Mouse (Mus musculus) neutrophil, adult 5-6 weeks (primary cell): ENCODE data around the gene Timm8a2. TPM values are rescaled to one million over a fixed set of nuclear protein-coding genes. Genes with fewer than 3 reads are reported as not detected.

Source experiments
- ATAC-seq: fragments of 151-379, 151-347 bp; 2 replicates; pipeline ENCODE4 v1.8.0; 2017; ENCODE audit warnings: mild to moderate bottlenecking, moderate TSS enrichment; ENCODE audit not compliant: insufficient number of reproducible peaks, poor library complexity, low FRiP score, severe bottlenecking; ENCODE audit errors: extremely low read depth
- total RNA-seq: library from RNA; stranded (forward); fragments of 200-1000 nt; gene quantifications from 2 replicates; pipeline ENCODE4 v1.2.3, GENCODE M21; 2017

Timm8a2 gene
- total RNA-seq: 1.2 and 2.7 TPM in 2 replicates

DNA sequence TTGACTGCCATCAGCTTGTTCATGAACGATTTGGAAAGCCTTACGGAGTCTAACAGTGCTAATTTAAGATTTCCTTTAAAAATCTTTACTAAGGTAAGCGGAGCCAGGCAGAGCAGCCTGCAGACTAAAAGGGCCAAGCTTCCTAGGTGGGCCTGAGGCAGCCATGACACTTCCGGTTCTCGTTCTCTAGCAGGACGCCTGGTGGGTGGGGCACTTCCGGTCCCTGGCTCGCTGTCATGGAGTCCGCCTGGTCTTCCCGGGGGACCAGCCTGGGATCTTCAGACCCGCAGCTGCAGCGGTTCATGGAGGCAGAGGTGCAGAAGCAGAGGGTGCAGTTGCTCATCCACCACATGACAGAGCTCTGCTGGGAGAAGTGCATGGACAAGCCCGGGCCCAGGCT is at the start of gene Timm8a2:
Gene Timm8a2 (plus strand): TSS at position 224 of the 400 bp plus-strand sequence.
- no peak for ATAC-seq

DNA sequence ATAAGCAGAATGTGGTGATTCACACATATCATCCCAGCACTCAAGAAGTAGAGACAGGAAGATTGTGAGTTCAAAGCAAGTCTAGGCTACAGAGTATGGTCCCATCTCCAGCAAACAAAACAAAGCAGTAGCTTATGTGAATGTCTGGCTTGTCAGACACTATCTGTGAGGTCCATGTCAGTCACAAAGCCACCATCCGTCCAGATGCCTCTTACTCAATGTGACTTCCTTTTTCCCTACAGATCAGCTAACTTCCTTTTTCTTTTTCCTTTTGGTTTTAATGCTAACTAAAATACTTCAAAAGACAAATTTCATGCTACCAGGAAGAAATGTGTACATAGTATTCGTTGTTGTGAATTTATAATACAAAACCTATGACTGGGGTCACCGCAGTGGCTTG is 49.0 kb upstream of the Timm8a2 start:
- peak; percentile 58 for ATAC-seq

DNA sequence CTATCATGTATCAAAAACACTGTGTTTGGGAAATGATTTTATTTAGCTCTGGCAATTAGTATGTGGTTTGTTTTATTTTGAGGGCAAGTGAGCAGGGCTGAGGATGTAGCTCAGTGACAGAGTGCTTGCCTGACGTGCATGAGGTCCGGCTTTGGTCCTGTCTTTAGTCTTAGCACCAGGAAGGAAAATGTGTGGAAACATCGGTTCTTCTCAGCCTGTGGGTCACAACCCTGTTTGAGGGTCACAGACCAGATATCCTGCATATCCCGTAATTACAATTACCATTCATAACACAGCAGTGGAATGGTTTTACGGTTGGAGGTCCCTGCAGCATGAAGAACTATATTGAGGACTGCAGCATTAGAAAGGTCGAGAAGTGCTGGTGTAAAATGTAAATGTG is 48.4 kb upstream of the Timm8a2 start:
- ATAC-seq: no peak

DNA sequence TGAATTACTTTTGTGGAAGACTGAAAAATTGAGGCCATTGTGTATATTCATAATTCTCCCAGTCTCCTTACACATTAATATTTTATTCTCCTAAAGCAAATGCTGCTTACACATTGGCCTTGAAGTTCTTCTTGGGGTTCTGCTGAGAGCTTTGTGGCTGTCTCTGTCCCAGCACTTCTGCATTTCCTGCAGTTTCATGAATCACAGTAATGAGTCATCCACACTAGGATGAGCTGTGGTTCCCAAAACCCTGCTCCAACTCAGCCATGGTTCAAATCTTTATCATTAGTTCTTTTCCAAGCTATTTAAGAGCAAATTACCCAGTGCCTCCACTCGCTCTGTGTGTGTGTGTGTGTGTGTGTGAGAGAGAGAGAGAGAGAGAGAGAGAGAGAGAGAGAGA is 47.2 kb upstream of the Timm8a2 start:
- peak; percentile 71 for ATAC-seq

DNA sequence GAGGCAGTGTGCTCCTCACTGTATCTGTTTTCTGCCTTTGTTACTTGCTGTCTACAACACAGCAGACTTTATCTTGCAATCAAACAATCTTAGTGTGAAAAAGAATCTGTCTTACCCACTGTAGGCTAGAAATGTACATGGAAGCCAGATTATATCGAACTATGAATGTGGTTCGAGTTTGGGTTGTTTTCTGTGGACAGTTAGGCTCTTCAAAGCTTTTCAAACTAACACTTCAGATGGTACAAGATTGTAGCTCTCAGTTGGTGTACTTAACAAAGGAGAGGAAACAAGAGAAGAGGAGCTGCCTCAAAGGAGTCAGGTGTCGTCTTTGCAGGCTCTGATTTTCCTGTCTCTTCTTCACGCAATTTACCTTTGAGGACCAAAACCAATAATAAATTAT is 46.8 kb upstream of the Timm8a2 start:
- ATAC-seq: no peak

DNA sequence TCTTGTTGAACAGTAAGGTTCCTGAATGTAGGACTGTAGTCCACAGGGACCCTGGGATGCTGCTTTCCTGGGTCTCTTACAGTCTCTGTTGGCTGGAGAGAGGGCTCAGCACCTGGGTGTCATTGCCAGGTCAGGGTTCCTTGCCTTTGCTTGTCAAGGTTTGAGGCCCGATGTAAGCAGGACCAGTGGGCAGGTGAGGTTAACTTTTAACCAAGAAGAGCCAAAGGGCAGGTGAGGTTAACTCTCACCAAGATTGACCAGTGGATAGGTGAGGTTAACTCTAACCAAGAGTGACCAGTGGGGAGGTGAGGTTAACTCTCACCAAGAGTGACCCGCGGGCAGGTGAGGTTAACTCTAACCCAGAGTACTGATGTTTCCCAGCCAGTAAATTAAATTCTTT is 45.1 kb upstream of the Timm8a2 start:
- no peak for ATAC-seq

DNA sequence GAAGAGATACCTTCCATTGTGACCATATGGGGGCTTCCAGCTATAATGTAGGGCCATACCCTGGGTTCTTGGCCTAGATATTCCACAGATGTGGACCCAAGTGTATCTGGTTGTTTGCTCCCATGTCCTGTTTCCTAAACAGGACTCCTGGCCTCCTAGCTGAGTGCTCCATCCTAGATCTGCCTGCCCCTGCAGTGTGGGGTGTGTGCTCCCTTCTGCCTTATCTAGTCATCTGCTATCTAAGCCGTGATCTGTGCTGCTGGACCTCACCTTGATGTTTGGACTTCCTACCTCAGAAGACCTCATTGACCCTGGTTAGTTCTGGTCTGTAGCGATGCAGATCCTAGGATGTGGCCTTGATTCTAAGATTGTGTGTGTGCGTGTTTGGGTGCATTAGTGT is 44.6 kb upstream of the Timm8a2 start:
- ATAC-seq: no peak

DNA sequence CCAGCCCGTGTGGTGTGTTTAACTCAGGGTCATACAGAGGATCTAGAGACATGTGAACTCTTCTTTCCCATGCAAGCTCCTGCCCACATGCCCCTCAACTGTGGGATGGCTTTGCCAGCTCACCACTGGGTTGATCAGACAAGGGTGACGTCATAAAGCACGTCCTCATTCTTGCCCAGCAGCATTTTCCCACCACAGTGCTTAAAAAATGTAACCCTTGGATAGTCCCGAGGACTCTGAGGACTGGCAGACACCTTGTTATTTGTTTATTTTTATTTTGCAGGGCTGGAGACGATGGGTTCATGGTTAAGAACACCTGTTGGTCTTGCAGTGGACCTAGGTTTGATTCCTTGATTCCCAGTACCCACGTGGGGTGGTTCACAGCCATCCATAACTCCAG is 43.6 kb upstream of the Timm8a2 start:
- no peak for ATAC-seq

DNA sequence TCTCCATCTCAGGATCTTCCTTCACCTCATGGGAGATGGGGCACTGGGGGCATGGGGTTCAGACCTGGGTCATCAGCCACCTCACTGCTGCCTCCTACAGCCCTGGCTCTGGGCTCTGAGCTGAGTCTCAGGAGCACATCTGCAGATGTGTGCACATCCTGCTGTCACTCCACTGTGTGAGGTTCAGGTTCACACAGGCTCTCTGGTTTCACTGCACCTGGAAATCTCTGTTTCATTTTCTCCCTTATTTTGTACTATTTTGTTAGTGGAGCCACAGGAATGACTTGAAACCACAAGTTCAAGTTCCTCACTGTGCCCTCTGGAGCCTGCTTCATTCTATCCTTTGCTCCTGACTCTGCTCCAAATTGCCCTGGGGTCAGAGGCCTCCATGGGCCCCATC is 42.6 kb upstream of the Timm8a2 start:
- no peak for ATAC-seq

DNA sequence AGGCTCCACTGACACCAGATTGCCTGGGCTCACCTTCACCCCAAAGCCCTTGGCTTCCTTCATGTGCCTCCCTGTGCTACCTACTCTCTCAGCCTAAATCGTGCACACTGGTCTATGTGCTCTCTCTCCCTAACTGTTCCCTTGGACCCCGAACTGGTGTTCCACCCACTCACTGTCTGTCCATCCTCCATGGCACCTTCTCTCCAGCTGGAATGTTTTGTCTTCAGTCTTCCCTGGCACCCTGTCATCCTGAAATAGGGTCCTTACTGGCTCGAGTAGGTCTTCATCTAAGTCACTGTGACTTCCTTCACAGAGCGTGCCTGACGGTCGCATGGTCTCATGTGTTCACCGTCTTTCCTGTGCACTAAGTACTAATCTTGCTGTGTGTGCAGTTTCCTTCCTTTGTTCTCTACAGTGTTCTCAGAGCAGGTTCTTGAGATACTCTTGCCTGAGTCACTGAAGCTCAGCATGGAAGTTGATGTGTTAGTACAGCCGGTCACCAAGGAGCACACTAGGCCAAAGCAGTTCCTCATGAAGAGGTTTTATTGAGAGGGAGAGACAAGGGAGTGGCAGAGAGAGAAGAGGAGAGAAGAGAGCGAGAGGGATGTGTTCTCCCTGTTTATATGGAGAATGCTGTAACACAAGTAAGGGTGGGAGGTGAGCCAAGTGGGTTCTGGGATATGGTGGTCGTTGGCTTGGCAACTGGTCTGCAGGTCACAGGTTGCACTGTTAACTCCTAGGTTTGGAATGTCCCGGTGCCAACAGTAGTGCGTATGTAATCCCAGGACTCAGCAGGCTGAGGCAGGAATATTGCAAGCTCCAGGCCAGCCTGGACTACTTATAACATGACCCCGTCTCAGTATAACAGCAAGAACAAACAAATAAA is 41.8 kb upstream of the Timm8a2 start:
- no peak for ATAC-seq

DNA sequence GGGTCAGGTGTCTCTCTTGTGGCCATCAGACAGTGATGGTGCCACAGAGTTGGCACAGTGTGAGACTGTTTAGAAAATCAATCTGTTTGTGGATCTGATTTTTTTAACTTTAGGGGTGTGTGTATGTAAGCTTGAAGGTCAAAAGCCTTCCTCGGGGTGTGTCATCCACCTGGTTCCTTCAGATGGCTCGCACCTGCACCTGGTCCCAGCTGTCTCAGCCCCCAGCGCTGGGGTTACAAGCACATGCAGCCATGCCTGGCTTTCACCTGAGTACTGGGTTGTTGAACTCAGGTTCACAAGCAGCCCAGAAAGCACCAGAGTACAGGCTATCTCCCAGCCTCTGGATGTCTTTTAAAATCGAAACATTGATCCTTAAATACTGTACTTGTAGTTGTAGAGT is 40.9 kb upstream of the Timm8a2 start:
- no peak for ATAC-seq

DNA sequence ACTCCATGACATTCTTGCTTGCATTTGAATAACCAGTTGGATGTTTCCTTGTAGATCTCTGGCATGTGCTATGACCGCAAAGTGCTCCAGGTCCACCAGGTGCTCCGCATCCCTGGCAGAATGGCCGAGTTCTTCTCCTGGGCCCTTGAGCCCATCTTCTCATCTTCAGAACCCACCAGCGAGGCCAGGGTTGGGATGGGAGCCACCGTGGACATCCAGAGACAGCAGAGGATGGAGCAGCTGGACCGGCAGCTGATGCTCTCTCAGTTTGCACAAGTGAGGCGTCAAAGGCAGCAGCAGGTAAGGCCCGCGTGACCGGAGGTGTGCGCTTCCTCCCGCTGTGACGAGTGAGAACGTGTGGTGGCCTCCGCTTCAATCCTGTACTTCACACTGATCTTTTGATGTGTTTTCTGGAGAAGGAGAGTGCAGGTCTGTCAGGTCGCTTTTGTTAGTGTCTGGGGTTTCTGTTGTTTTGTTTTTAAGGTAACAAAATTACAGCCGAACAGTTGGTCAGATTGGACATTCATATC is 40.2 kb upstream of the Timm8a2 start:
- no peak for ATAC-seq

DNA sequence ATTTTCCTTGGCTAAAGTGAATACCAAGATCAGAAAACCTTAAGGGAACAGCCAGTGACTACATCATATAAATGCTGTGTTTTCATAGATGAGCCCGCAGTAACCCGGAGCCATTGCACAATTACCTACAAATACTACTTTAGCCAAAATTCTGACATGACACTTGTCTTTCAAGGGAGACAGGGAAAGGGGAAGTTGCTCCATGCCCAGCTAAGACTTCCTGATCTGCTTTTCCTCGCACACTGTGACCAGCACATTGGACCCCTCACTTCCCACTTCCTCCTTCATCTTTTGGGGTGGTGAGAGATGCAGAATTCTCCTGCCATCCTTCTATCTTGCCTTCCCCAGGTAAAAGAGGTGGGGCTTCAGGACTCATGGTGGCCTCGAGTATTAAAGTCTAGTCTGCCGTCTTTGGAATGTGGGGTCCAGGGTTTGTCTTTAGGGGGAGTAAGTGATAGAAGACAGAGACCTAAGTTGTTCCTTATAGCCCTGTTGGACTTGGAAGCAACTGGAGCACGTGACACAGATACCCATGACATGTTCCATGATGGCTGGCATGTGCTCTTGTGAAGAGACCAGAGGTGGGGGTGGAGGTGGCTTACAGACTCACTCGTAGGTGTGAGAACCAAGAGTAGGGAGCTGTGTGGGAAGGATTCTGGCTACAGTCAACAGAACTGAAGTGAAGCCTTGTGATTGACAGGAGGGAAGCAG is 39.5 kb upstream of the Timm8a2 start:
- ATAC-seq: peak; percentile 50; the same call in 1 of the 2 replicates

DNA sequence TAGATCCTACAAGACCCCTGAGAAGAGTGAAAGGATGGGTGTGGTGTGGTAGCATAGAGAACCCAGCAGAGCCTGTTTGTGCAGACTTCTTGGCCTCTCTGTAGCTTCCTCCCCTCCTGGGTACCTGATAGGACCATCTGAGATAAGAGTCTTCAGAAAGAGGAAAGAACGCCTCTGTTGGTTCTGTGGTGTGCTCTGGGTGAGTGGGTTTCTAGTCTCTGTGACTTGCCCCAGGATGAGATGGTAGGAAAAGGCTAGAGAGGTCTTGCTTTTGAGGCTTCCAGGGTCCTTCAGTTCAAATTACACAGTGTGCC is 39.0 kb upstream of the Timm8a2 start:
- ATAC-seq: peak; percentile 51; the same call in 1 of the 2 replicates

DNA sequence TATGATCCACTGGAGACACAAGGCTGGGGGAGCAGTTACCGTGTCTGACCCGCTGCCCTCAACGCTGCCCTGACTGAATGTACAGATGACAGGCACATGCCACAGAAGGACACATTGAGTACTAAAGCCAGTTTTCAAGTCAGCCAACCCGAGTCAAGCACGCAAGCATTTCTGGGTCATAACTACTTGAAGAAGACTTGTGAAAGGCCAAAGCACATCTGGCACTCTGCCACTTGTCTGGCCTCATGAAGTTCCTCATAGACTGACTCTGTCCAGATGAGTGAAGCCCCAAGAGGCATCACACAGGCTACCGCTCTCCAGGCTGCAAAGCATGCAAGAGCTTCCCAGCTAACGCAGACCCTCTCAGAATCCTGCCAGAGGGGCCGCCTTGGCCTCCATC is 37.7 kb upstream of the Timm8a2 start:
- ATAC-seq: peak; percentile 24; the same call in 1 of the 2 replicates

DNA sequence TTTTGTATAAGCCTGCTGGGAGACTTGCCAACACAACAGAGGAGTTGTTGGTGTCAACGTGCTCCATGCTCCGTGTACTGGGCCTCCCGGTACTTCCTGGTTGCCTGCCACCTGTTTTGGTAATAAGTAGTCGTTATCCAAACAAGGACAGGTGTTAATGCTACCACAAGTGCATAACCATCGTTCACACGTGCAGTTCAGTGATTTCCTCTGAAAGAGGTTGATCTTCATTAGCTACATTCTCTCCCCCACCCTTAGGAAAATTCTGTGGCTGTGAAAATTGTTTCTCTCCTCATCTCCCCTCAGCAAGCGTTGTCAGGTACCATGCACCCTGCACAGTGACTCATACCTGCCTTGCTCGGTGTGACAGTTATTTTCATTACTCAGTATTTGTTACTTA is 35.0 kb upstream of the Timm8a2 start:
- ATAC-seq: no peak

DNA sequence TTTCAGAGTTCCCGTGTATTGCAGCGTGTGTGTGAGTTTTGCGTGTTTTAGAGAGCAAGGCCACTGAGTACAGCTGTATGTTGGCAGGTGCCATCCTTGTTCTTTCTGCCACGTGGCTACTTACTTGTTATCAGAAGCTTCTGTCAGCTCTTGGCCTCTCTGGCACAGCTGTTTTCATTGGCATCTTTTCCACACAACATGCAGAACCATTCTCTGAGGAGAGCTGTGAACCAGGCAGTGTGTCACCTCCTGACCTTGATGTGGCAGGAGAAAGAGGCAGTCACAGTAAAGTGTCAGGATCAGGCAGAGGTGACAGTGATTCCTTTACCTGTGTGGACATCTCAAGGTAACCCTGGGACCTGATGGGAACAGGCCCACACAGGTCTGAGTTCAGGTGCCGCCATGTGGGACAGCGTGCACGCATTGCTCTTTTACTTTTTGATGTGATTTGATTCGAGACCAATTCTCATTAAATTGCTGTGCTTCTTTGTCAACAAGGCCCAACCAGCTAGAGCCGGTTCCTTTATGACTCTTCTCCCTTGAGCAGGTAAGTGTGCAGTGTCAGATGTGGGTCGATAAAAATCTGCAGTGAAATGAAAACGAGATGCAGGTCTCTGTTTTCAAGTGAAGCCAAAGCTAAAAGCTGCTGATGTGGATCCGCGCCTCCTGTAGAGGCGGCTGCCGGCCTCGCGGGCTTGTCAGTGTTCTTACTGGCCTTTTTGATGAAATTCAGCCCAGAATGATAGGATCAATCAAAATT is 33.9 kb upstream of the Timm8a2 start:
- ATAC-seq: no peak

DNA sequence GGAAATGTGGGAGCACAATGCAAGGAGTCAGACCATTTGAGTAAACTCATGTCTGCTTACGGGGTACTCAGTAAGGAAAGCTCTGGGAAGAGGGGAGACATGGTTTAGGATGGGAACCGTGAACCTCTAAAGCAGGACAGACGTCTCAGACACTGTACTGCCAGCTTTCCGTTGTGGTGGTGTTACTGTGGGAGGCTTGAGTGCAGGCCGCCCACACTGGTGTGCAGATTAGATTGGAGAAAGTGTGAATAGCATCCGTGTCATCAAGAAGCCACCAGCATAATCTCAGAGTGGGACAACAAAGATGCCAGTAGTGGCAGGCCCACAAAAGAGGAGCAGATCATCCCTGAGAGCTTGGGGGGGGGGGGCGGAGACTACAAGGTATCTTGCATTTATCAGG is 32.2 kb upstream of the Timm8a2 start:
- no peak for ATAC-seq

DNA sequence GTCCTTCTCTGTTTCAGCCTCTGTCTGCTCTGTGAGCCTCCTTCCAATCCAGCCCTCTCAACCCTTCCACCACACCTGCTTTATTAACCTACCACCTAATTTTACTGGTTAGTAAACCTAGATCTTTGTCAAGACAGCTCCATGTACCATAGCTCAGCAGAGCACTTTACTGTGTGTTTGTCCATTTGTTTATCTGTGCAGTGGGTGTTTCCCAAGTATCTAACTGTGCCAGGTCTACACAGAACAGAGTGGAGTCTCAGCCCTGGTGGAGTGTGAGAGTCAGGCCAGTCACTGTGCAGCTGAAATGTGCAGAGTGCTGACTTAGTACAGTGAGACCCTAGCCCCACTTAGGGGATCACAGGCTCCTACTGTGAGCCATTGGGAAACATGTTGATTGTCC is 30.7 kb upstream of the Timm8a2 start:
- ATAC-seq: no peak

DNA sequence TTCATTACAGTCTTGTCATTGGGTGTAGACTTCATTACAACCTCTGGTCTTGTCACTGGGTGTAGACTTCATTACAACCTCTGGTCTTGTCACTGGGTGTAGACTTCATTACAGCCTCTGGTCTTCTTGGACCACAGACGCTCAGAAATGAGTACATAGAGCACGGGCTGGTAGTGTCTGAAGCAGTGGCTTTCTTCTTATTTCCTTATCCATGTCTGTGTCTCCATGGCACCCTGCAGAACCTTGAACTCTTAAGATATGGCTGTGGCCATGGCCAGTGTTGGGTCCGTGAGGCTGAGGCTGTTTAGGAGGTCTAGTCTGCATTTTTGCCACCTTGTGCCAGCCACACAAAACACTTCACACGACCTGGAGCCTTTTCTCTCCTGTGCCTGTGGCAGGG is 26.2 kb upstream of the Timm8a2 start:
- no peak for ATAC-seq
